Mouse (Mus musculus) ES-Bruce4 (cell line): Measurements from ENCODE around the gene Tfrc. TPM values are rescaled to one million over a fixed set of nuclear protein-coding genes. Genes with fewer than 3 reads are reported as not detected.

ENCODE experiments used
- H3K27ac ChIP-seq: 2 replicates; pipeline ENCODE4 v1.5.1; 2012; ENCODE audit warnings: low read length, inconsistent platforms; ENCODE audit not compliant: insufficient read depth
- H3K27me3 ChIP-seq: 2 replicates; pipeline ENCODE4 v1.6.1; 2012; ENCODE audit warnings: mild to moderate bottlenecking, low read length, inconsistent platforms; ENCODE audit not compliant: control insufficient read depth, poor library complexity, insufficient read depth, severe bottlenecking
- H3K36me3 ChIP-seq: 2 replicates; pipeline ENCODE4 v1.6.1; 2012; ENCODE audit warnings: inconsistent platforms, mild to moderate bottlenecking, low read length, moderate library complexity; ENCODE audit not compliant: control insufficient read depth, poor library complexity, insufficient read depth, severe bottlenecking
- H3K4me1 ChIP-seq: one replicate; pipeline ENCODE4 v1.8.1; 2011; ENCODE audit warnings: low read length; ENCODE audit not compliant: control insufficient read depth, insufficient read depth
- H3K4me3 ChIP-seq: 2 replicates; pipeline ENCODE4 v1.5.1; 2011; ENCODE audit warnings: low read depth, mild to moderate bottlenecking, low read length
- H3K9ac ChIP-seq: 2 replicates; pipeline ENCODE4 v1.6.1; 2012; ENCODE audit warnings: low read depth, mild to moderate bottlenecking, inconsistent platforms; ENCODE audit not compliant: poor library complexity, severe bottlenecking
- H3K9me3 ChIP-seq: replicated peaks from 2 replicates; pipeline ENCODE4 v1.6.1; 2012; ENCODE audit warnings: mild to moderate bottlenecking, low read length, inconsistent platforms; ENCODE audit not compliant: control insufficient read depth, poor library complexity, insufficient read depth, severe bottlenecking
- CTCF ChIP-seq: IDR thresholded peaks from one replicate; pipeline ENCODE4 v1.8.1; 2011; ENCODE audit warnings: low read depth, low read length
- EP300 ChIP-seq: IDR thresholded peaks from 2 replicates; pipeline ENCODE4 v1.6.1; 2011; ENCODE audit warnings: low read depth, low read length; ENCODE audit not compliant: insufficient read depth
- POLR2A ChIP-seq: IDR thresholded peaks from one replicate; pipeline ENCODE4 v1.8.1; 2011; ENCODE audit warnings: low read length; ENCODE audit not compliant: insufficient read depth
- polyA plus RNA-seq: library from polyadenylated mRNA; stranded (reverse); fragments of >200 nt; gene quantifications from 2 replicates; pipeline ENCODE4 v1.2.4, GENCODE M21; 2011; ENCODE audit warnings: low read depth; ENCODE audit not compliant: missing spikeins, insufficient read depth, insufficient read length

Tfrc gene
- polyA plus RNA-seq, 1 experiment: 141 TPM

GRCm38 (mm10) chr16:32572528-32572927, 36.2 kb upstream of the Tfrc start:
- H3K9ac ChIP-seq: no peak overlapping the region
- no peak overlapping the region for H3K27ac ChIP-seq
- no peaks in the 10 kb centered on the region for H3K4me1 ChIP-seq
- H3K4me3 ChIP-seq: no peak overlapping the region
- TF ChIP-seq EP300: no peak
- no peaks in the 10 kb centered on the region for H3K27me3 ChIP-seq
- H3K9me3 ChIP-seq: no peaks in the 10 kb centered on the region
- H3K36me3 ChIP-seq: no peaks in the 10 kb centered on the region

- Histone ChIP-seq H3K27me3 (no peaks in the 10 kb centered on the region), H3K4me3 (no peak overlapping the region), H3K36me3 (no peaks in the 10 kb centered on the region), H3K4me1 (no peaks in the 10 kb centered on the region), H3K27ac (no peak overlapping the region), H3K9ac (no peak overlapping the region), H3K9me3 (peaks cover 4% of the 10 kb centered on the region; the same call in 1 of the 2 replicates)
- TF ChIP-seq EP300: no peak
- TF ChIP-seq POLR2A: no peak
- no peak for TF ChIP-seq CTCF
Measured at GRCm38 (mm10) chr16:32586482-32586881, 22.2 kb upstream of the Tfrc start.

- H3K9me3 ChIP-seq: peaks cover 4% of the 10 kb centered on the region; the same call in 1 of the 2 replicates
- no peak overlapping the region for H3K4me3 ChIP-seq
- H3K9ac ChIP-seq: no peak overlapping the region
- no peak for TF ChIP-seq POLR2A
- TF ChIP-seq EP300: no peak
- H3K27ac ChIP-seq: no peak overlapping the region
- no peaks in the 10 kb centered on the region for H3K36me3 ChIP-seq
- H3K27me3 ChIP-seq: no peaks in the 10 kb centered on the region
- H3K4me1 ChIP-seq: no peaks in the 10 kb centered on the region
Measured at GRCm38 (mm10) chr16:32588568-32588967, 20.2 kb upstream of the Tfrc start.

GRCm38 (mm10) chr16:32591521-32591920, 17.2 kb upstream of the Tfrc start:
- no peak overlapping the region for H3K4me3 ChIP-seq
- no peaks in the 10 kb centered on the region for H3K36me3 ChIP-seq
- no peaks in the 10 kb centered on the region for H3K27me3 ChIP-seq
- H3K9ac ChIP-seq: no peak overlapping the region
- TF ChIP-seq CTCF (no peak), POLR2A (no peak)
- H3K9me3 ChIP-seq: 0 out of 2 replicates have a peak, but pooled peaks cover under 1% of the 10 kb centered on the region
- no peak overlapping the region for H3K27ac ChIP-seq
- no peaks in the 10 kb centered on the region for H3K4me1 ChIP-seq

GRCm38 (mm10) chr16:32593283-32593805, 15.4 kb upstream of the Tfrc start:
- Histone ChIP-seq H3K27me3 (no peaks in the 10 kb centered on the region), H3K27ac (no peak overlapping the region), H3K9me3 (no peaks in the 10 kb centered on the region), H3K9ac (no peak overlapping the region), H3K4me3 (no peak overlapping the region), H3K4me1 (no peaks in the 10 kb centered on the region), H3K36me3 (no peaks in the 10 kb centered on the region)
- TF ChIP-seq CTCF (no peak), POLR2A (no peak), EP300 (no peak)

GRCm38 (mm10) chr16:32593916-32594315, 14.8 kb upstream of the Tfrc start:
- no peaks in the 10 kb centered on the region for H3K27me3 ChIP-seq
- H3K4me1 ChIP-seq: no peaks in the 10 kb centered on the region
- no peaks in the 10 kb centered on the region for H3K36me3 ChIP-seq
- no peak overlapping the region for H3K27ac ChIP-seq
- TF ChIP-seq CTCF (no peak), EP300 (no peak), POLR2A (no peak)
- no peak overlapping the region for H3K4me3 ChIP-seq
- H3K9me3 ChIP-seq: no peaks in the 10 kb centered on the region
- H3K9ac ChIP-seq: no peak overlapping the region
